Mouse (Mus musculus) kidney, adult 11 months (tissue): ENCODE measurements at regions not wholly inside any gene's neighbourhood (a gene's known extent, or its start where the extent isn't known, plus 50 kb on each side); places are given as distances from the start of the nearest gene placed in this dataset.

Source experiments
- DNase-seq: peaks from one replicate; pipeline ENCODE4 v3.0.0; 2022

DNA sequence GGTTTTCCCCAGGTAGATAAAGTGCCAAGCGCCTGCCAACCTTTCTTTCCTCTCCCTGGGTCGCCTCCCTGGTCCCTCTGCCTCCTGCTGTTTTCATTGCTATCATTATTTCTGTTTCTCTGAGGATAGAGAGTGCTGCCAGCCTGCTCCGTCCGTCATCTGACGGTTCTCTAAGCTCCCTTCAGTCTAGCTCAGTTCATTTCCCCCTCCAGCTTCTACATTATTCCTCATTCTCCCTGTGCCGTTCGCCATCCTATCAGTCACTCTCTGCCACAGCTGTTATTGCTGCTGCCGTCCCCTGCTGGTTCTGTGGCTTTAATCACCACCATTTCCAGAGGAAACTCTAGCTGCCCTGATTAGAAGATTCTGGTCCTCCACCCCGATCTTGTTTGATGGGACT is 84.7 kb upstream of the Rfx3 start:
- no peak for DNase-seq

DNA sequence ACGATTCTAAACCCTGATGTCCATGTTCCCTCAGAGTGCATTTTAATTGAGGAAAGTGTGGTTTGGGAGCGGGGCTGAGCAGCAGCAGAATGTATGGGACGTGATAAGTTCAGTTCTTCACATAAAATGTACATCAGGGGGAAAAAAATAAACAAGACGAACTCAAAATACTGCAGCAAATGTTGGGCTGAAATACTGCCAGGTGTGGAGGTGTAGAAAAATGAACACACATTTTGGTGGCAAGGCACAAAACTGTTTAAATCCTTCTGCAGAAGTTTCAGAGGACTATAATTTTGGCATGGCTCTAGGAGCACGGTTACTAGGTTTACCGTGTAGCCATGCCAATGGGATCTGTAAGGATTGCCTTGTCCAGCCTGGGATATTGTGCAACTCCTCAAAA is 81.3 kb upstream of the Rfx3 start:
- no peak for DNase-seq

DNA sequence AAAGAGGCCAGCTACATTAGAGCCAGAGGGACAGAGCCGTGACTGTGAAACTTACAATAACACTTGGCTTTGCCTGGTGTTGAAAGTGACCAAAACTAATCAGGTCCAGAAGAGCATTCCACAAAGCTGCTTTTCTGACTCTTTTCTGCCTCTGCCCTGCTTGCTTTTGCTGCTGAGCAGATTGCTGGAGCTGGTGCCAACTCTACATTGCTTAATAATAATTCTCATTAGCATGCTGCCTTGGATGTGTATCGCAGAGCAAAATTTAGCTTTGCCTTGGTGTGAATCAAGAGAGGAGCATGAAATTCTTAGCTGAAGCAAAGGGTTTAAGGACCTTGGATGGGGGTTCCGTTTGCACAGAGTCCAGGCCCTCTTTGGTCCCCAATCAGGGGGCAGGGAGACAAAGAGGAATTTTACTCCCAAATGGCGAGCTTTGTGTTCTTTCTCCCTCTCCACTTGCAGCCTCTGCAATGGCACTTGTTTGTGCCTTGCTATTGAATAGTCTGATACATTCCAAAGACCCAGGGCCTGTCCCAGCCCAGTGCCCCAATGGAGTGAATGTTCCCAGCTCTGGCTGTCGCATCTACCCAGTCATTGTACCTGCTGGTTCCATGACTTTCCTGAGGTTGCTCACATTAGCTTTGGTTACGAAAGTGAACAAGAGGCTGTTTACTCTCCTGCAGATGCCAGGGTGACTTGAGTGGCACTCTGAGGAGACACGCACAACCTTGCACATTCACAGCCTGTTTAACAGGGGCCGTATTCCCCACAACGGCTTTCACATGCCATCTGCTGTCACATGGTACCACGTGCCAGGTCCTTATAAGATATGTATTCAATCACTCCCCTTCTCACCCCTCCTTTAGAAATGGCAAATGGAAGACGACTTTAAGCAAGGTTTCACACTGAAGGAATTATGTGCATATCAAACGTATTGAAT is 76.9 kb upstream of the Rfx3 start:
- DNase-seq = no peak

DNA sequence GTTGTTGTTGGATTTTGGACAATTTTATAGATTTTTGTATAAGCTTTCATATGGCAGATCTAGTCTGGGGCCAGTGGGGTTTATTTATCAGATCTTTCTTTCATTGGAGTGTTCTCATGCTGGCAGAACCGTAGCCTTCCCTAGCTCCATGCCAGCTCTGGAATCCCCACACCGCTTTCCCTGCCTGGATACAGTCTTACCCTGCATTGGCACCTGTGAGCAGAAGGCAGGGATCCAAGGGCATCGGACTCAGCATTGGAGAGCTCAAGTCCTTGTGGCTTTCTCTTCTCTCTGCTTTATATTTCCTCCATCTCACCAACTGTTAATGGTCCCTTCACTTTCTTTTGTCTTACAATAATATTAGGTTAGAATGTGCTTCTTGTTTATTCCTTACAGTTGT is 59.4 kb upstream of the Rfx3 start:
- DNase-seq = no peak
